Mouse (Mus musculus) adrenal gland, adult 2 months (tissue): Measurements from ENCODE around the gene Golt1b. TPM values are rescaled to one million over a fixed set of nuclear protein-coding genes. Genes with fewer than 3 reads are reported as not detected.
"Not testable (repeated sequence)": the region's sequence is repeated elsewhere in the genome, so short reads cannot be mapped to it uniquely, and the experiment has no call there.

ENCODE experiments used
- DNase-seq: peaks from one replicate; pipeline ENCODE4 v3.0.0; 2021
- long read RNA-seq: library from polyadenylated mRNA; stranded (forward); transcript quantifications from one replicate; pipeline ENCODE4 v2.0.0, GENCODE M21; 2021
- polyA plus RNA-seq: library from polyadenylated mRNA; depleted of rRNA; stranded (reverse); fragments of >200 nt; gene quantifications from 2 replicates; pipeline ENCODE4 v1.2.3, GENCODE M21; 2012; rRNA removed
- total RNA-seq, 2 experiments: library from RNA; stranded (reverse); gene quantifications; 2 replicates each; pipeline ENCODE4 v1.2.3; 2021

Gene Golt1b
- total RNA-seq (10 to 100 TPM; 38.1 to 39.1 TPM), polyA plus RNA-seq (2.6 and 3.7 TPM in 2 replicates)
- long read RNA-seq, transcript Golt1b-201 (5 exons, 2,818 nt), result major isoform, 20 of 23 reads
- long read RNA-seq, partial matches to known transcripts, result 1 of 23 reads
- long read RNA-seq, other reads (novel, unspliced or antisense), result 0 of 23 reads

- peak; percentile 99 for DNase-seq
These were observed at the start of gene Golt1b, which contains the start of gene Recql for GRCm38 (mm10) chr6:142387011-142387754. Gene Golt1b, plus strand, starts transcription at chr6:142387221. Gene Recql, minus strand, starts transcription at chr6:142387087.

DNA sequence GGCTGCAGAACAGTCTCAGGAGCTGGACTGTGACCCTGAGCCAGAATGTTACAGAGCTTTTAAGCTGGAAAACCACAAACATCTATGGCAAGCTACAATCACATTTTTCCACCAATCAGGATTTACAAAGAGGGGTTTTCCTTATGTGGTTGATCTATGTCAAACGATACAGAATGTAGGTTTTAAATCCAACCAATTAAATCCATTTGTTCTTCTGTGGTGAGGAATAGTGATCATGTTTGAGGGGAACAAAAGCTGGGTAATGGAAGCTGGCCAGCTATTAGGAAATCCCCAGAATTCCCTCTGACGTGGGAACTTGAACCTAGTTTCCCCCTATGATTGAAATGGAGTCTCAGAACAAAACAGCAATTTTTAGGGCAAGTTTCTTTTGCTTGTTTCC, 48.1 kb upstream of the Golt1b start:
- DNase-seq, result no peak

GRCm38 (mm10) chr6:142339576-142339975, 47.4 kb upstream of the Golt1b start:
- DNase-seq, result no peak

DNA sequence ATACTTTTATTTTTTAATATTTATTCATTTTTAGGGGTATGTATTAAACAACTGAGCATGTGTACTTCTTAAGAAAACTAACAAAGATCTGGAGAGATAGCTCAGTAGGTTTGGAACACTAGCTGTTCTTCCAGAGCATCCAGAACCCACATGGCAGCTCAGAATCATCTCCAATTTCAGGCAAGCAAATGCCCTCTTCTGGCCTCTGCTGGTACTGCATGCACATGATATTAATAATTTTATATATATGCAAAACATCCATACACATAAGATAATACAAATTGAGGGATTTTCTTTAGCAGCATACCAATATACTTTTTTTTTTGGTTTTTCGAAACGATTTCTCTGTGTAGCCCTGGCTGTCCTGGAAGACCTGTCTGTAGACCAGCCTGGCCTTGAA, 43.5 kb upstream of the Golt1b start:
- no peak for DNase-seq

GRCm38 (mm10) chr6:142345440-142346038, 41.5 kb upstream of the Golt1b start, which contains the start of gene Pyroxd1:
Gene Pyroxd1, plus strand, starts transcription at chr6:142345654.
- DNase-seq, result peak; percentile 90

GRCm38 (mm10) chr6:142346181-142347110, 40.6 kb upstream of the Golt1b start:
- DNase-seq, result no peak

- no peak for DNase-seq
These were observed 39.3 kb upstream of the Golt1b start for GRCm38 (mm10) chr6:142347431-142348385.

- not testable (repeated sequence) for DNase-seq
These were observed 34.9 kb upstream of the Golt1b start for GRCm38 (mm10) chr6:142352099-142352498.

- DNase-seq, result no peak
These were observed 29.9 kb upstream of the Golt1b start for GRCm38 (mm10) chr6:142357106-142357505.

- DNase-seq, result no peak
These were observed 25.0 kb upstream of the Golt1b start for GRCm38 (mm10) chr6:142362036-142362435.

- peak; percentile 6 for DNase-seq
These were observed 23.9 kb upstream of the Golt1b start for GRCm38 (mm10) chr6:142363019-142363576.

DNA sequence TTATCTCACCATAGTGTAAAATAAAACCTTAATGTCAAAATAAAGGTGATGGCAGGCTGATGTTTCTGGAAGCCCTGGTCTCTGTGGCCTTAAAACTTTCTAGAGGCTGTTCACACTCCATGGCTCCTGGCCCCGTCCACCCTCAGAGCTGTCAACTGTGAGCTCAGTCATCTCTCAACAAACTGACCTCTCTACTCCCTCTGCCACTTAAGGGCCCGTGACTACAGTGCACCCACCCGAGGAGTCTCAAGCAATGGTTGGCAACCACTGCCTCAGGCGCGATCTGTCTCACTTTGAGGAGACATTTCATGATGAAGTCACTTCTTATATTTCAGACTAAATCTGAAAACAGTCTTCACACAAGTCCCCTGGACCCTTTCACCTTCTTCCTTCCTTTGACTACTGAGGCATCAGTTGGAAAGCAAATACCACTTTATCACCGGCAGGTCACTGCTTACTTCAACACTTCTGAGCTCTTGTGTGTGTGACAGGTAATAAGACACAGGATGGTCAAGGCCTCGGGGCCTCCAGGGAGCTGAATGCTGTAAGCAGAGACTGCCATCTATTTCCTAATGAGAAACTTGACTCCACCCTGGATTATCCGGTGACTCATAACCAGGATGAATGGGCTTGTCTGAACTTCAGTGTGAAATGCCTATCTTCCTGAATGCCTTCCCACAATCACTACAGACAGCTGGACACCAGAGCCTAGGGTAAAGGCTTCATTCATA, 21.1 kb upstream of the Golt1b start:
- peak; percentile 6 for DNase-seq

- no peak for DNase-seq
These were observed 20.5 kb upstream of the Golt1b start for GRCm38 (mm10) chr6:142366473-142367018.

GRCm38 (mm10) chr6:142367565-142367964, 19.5 kb upstream of the Golt1b start:
- no peak for DNase-seq

DNA sequence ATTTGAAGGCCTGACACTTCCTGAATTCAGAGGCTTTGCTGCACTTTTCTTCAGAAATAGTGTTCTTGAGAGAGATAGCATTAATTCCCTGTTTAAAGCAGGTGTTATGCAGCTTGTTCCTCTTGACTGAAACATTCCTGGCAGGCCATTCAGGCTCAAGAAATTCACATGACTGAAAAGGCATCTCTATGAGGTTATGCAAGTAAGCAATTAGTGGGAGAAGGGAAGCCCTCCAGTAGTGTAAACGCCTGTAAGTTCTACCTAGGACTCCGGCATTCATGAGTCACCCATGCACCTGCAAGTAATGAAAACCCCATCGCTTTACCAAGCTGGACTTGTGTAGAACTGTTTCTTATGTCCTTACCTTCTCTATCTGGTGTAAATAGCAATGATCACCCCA, 17.5 kb upstream of the Golt1b start:
- DNase-seq, result no peak

GRCm38 (mm10) chr6:142377081-142377480, 9.9 kb upstream of the Golt1b start:
- DNase-seq, result peak; percentile 7

GRCm38 (mm10) chr6:142378576-142379330, 8.3 kb upstream of the Golt1b start:
- no peak for DNase-seq

DNA sequence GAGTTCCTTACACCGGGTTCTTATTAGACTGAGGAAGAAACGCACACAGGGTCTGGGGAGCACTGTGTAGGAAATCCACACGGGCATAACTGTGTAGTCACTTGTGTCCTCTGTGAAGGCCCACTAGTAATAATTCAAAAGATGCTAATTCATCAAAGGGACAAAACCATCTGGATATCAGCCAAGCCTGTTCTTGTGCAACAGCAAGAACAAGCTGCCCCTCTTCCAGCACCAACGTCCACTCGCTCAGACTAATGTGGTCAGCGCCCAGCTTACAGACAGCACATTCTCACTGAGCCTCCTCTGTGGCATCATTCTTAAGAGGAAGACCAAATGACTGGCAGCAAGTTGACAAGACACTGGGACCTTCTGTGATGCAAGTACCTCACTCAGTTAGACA, 7.1 kb upstream of the Golt1b start:
- peak; percentile 9 for DNase-seq

DNA sequence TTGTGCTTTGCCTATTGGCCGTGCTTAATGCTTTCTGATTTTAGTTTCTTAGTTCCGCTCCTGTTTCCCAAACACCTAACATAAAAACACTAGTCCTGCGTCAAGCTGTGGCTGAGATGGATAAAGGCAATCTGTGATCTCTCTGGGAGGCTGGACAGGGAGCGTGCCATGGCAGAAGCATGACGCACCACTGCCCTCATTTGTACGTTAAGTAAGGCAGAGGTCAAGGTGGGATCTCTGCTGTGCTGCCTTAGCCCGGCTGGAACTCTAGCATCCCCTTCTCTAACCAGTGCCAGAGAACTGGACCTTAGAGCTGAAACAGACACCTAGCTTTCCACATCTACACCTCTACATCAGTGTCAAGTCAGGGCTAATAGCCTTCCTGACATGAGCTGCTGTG, 5.4 kb upstream of the Golt1b start:
- DNase-seq, result no peak
